Comparison of ENCODE assay signal across 25 mouse cellular contexts in the genomic region with DNA sequence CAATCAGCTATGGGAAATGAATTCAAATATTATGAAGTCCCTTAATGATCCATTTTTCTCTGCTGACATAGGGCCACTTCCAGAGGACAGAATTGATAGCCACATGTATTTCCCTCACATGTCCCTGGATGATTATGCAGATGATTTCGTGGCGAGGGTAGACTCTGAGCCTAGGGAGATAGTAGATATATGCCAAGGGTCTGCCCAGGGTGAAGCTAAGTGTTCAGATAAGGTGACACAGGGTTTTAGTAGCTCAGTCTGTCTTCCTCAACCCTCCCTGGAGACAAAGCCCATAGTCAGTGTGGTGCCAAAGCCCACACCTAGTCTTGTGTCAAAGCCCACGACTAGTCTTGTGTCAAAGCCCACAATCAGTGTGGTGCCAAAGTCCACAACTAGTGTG. TPM values are rescaled to one million over a fixed set of nuclear protein-coding genes. Genes with fewer than 3 reads are reported as not detected.
"Had no signal": no experiment of that assay in that cellular context is flagged by ENCODE, and none has a peak within 500 bp of the region (broad histone marks: within the 10 kb centered on the region; RNA-seq: fewer than 3 reads in every experiment).

No protein-coding gene starts in this region.

- H3K36me3 ChIP-seq: liver, embryonic 15.5 days; midbrain, embryonic 10.5 days; midbrain, embryonic 12.5 days; neural tube, embryonic 13.5 days; neural tube, embryonic 15.5 days; stomach, embryonic 15.5 days had no signal

- H3K9me3 ChIP-seq: liver, embryonic 15.5 days; midbrain, embryonic 10.5 days; midbrain, embryonic 12.5 days; neural tube, embryonic 13.5 days; neural tube, embryonic 15.5 days; stomach, embryonic 15.5 days had no signal

- DNase-seq: lung, adult 18-20 months; lung, embryonic 14.5 days; lung, postnatal 10 days; lung, postnatal 4 days; midbrain, embryonic 14.5 days; retina, postnatal 1 day; right cerebral cortex, adult 18-20 months; right cerebral cortex, postnatal 14 days; thymus, adult 2 months; thymus, postnatal 25 days; thymus, postnatal 4 days had no signal

- H3K27ac ChIP-seq: liver, embryonic 15.5 days; midbrain, embryonic 10.5 days; midbrain, embryonic 12.5 days; neural tube, embryonic 13.5 days; neural tube, embryonic 15.5 days; stomach, embryonic 15.5 days; stomach, postnatal 0 days had no signal

- H3K27me3 ChIP-seq: liver, embryonic 15.5 days; stomach, embryonic 15.5 days had no signal

- H3K4me3 ChIP-seq: liver, embryonic 15.5 days; megakaryocyte, embryonic 14.5 days; midbrain, embryonic 10.5 days; midbrain, embryonic 12.5 days; myocyte; neural tube, embryonic 13.5 days; neural tube, embryonic 15.5 days; stomach, embryonic 15.5 days had no signal

- H3K4me2 ChIP-seq: liver, embryonic 15.5 days; lung, embryonic 14.5 days; midbrain, embryonic 12.5 days; neural tube, embryonic 13.5 days; neural tube, embryonic 15.5 days; stomach, embryonic 15.5 days had no signal

- H3K9ac ChIP-seq: liver, embryonic 15.5 days; lung, embryonic 14.5 days; midbrain, embryonic 12.5 days; neural tube, embryonic 13.5 days; neural tube, embryonic 15.5 days; stomach, embryonic 15.5 days had no signal

- H3K4me1 ChIP-seq: midbrain, embryonic 10.5 days; midbrain, embryonic 12.5 days; neural tube, embryonic 13.5 days; neural tube, embryonic 15.5 days; stomach, embryonic 15.5 days had no signal

- ATAC-seq: midbrain, embryonic 16.5 days had no signal

RNA-seq across cellular contexts. Expression of gene AU015836, which starts 13.7 kb away (rescaled TPM):
- polyA plus RNA-seq: lung, embryonic 14.5 days; lung, embryonic 16.5 days; midbrain, embryonic 12.5 days; midbrain, embryonic 14.5 days; midbrain, embryonic 16.5 days; myocyte; neural tube, embryonic 11.5 days; neural tube, embryonic 13.5 days; neural tube, embryonic 15.5 days; spleen, adult 2 months; urinary bladder, adult 2 months had no signal
